Mouse (Mus musculus): ENCODE results near the gene BC025446.

DNA sequence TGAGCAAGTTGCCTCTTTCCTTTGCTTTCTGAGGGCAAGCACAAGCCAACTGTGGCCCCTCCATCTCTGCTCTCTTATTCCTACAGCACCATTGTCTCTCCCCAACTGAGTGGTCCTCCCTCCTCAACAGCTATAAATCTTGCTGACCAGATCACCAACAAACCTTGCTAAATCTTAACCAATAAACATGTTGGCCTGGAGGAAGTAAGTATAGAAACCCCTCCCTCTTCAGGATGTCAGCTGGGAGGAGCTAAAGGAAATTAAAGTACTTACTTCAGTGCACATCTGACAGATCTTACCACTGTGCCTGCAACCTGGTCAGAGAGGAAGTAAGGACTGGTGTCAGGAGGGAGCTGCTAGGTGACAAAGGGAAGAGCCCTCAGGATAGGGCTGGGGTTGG lies 51.9 kb downstream of the BC025446 start, which contains the start of gene Ly6f:
- TF ChIP-seq GATA1 (IDR thresholded peaks at IDR 0.05; ENCODE audit: borderline replicate concordance, low read length) (no peak), FLI1 (IDR thresholded peaks at IDR 0.05; ENCODE audit: low read length) (no peak)
